Mouse (Mus musculus) C2C12 (cell line): ENCODE measurements around the gene Yju2.

Experiments used
- CEBPB ChIP-seq: IDR thresholded peaks from one replicate; pipeline ENCODE4 v1.6.1; 2011; ENCODE audit warnings: low read depth, mild to moderate bottlenecking, control low read depth, moderate library complexity
- CTCF ChIP-seq: IDR thresholded peaks from one replicate; pipeline ENCODE4 v1.5.1; 2011; ENCODE audit not compliant: control insufficient read depth, insufficient read depth, insufficient read length
- MAX ChIP-seq: IDR thresholded peaks from one replicate; pipeline ENCODE4 v1.6.1; 2011; ENCODE audit warnings: mild to moderate bottlenecking, control low read depth
- MYOD1 ChIP-seq: IDR thresholded peaks from one replicate; pipeline ENCODE4 v1.6.1; 2011; ENCODE audit warnings: low read depth; ENCODE audit not compliant: control insufficient read depth, insufficient read length
- MYOG ChIP-seq: IDR thresholded peaks from one replicate; pipeline ENCODE4 v1.6.1; 2011; ENCODE audit not compliant: control insufficient read depth, insufficient read length; ENCODE audit errors: extremely low read depth
- USF1 ChIP-seq: IDR thresholded peaks from one replicate; pipeline ENCODE4 v1.6.1; 2011; ENCODE audit warnings: low read depth, mild to moderate bottlenecking, control low read depth, moderate library complexity

GRCm38 (mm10) chr17:55968210-55968609, 9.3 kb downstream of the Yju2 start:
- TF ChIP-seq MYOG (no peak), CTCF (no peak), USF1 (no peak), MYOD1 (no peak), CEBPB (no peak), MAX (no peak)
